Mouse (Mus musculus) CH12.LX (cell line): ENCODE measurements at regions not wholly inside any gene's neighbourhood (a gene's known extent, or its start where the extent isn't known, plus 50 kb on each side); places are given as distances from the start of the nearest gene placed in this dataset.

Source experiments
- DNase-seq: peaks from one replicate; pipeline ENCODE4 v3.0.0-alpha.2; 2013; ENCODE audit errors: extremely low read depth
- H3K27ac ChIP-seq: 2 replicates; pipeline ENCODE4 v1.5.1; 2012; ENCODE audit warnings: low read depth, mild to moderate bottlenecking, control low read depth, moderate library complexity; ENCODE audit not compliant: insufficient read depth
- H3K27me3 ChIP-seq: replicated peaks from 2 replicates; pipeline ENCODE3; 2012; ENCODE audit warnings: inconsistent platforms
- H3K36me3 ChIP-seq, 2 experiments: replicated peaks in 1 of 2; 2 replicates each; pipeline versions ENCODE3 to v1.6.1; 2012; ENCODE audit warnings: inconsistent platforms in 1 of 2, low read length in 1 of 2, mild to moderate bottlenecking in 1 of 2, mixed read lengths in 1 of 2, moderate library complexity in 1 of 2; ENCODE audit not compliant: control insufficient read depth in 1 of 2, insufficient read depth in 1 of 2
- H3K4me1 ChIP-seq, 2 experiments: 2 replicates each; pipeline ENCODE4 v1.6.1; 2012; ENCODE audit warnings: inconsistent platforms in 1 of 2, moderate library complexity in 1 of 2; ENCODE audit not compliant: insufficient read depth in 2 of 2, control insufficient read depth in 1 of 2
- H3K4me2 ChIP-seq: 2 replicates; pipeline ENCODE4 v1.6.1; 2012; ENCODE audit warnings: low read depth, mild to moderate bottlenecking, control low read depth; ENCODE audit not compliant: poor library complexity, insufficient read depth, severe bottlenecking
- H3K4me3 ChIP-seq, 3 experiments: fragments of 150-350 bp in 1 of 3; sonication (generic) in 1 of 3; replicated peaks in 1 of 3; 2 replicates each; pipeline versions ENCODE3 to v1.5.1; 2011 to 2012; ENCODE audit warnings: low read depth in 2 of 3, low read length in 2 of 3, mild to moderate bottlenecking in 2 of 3, moderate library complexity in 2 of 3, control low read depth in 1 of 3, improper control_type of control experiment in 1 of 3, inconsistent platforms in 1 of 3, mixed read lengths in 1 of 3; ENCODE audit not compliant: poor library complexity in 1 of 3
- H3K79me2 ChIP-seq: replicated peaks from 2 replicates; pipeline ENCODE4 v1.6.1; 2012; ENCODE audit warnings: mild to moderate bottlenecking, moderate library complexity; ENCODE audit not compliant: control insufficient read depth, poor library complexity, insufficient read depth, severe bottlenecking; ENCODE audit errors: extremely low read depth
- H3K9ac ChIP-seq: 2 replicates; pipeline ENCODE4 v1.6.1; 2012; ENCODE audit warnings: low read depth, mild to moderate bottlenecking, control low read depth, moderate library complexity; ENCODE audit not compliant: insufficient read depth
- H3K9me3 ChIP-seq: replicated peaks from 2 replicates; pipeline ENCODE3; 2012; ENCODE audit warnings: low read length, inconsistent platforms, mixed read lengths
- CTCF ChIP-seq, 2 experiments: IDR thresholded peaks in 1 of 2; conservative IDR thresholded peaks in 1 of 2; 2 replicates each; pipeline ENCODE4 v1.5.1; 2011 to 2012; ENCODE audit warnings: low read depth in 2 of 2, low read length in 2 of 2, improper control_type of control experiment in 1 of 2, inconsistent platforms in 1 of 2, mild to moderate bottlenecking in 1 of 2, moderate library complexity in 1 of 2
- E2F4 ChIP-seq: IDR thresholded peaks from 2 replicates; pipeline ENCODE4 v1.6.1; 2011; ENCODE audit warnings: low read depth, low read length, improper control_type of control experiment; ENCODE audit not compliant: insufficient replicate concordance
- ELF1 ChIP-seq: IDR thresholded peaks from 2 replicates; pipeline ENCODE4 v1.6.1; 2014; ENCODE audit warnings: low read depth, mild to moderate bottlenecking, inconsistent platforms, low read length, improper control_type of control experiment
- EP300 ChIP-seq: IDR thresholded peaks from 2 replicates; pipeline ENCODE4 v1.6.1; 2011; ENCODE audit warnings: low read length, improper control_type of control experiment
- ETS1 ChIP-seq: conservative IDR thresholded peaks from 2 replicates; pipeline ENCODE4 v1.6.1; 2012; ENCODE audit warnings: low read depth, mild to moderate bottlenecking, inconsistent platforms, low read length, improper control_type of control experiment, moderate library complexity
- GABPA ChIP-seq: IDR thresholded peaks from 2 replicates; pipeline ENCODE4 v1.6.1; 2012; ENCODE audit warnings: low read depth, low read length, improper control_type of control experiment, inconsistent platforms; ENCODE audit not compliant: insufficient replicate concordance
- HCFC1 ChIP-seq: IDR thresholded peaks from 2 replicates; pipeline ENCODE4 v1.6.1; 2012; ENCODE audit warnings: low read depth, mild to moderate bottlenecking, inconsistent platforms, low read length, improper control_type of control experiment
- JUN ChIP-seq: IDR thresholded peaks from 2 replicates; pipeline ENCODE4 v1.6.1; 2011; ENCODE audit warnings: low read depth, mild to moderate bottlenecking, low read length, improper control_type of control experiment, moderate library complexity; ENCODE audit not compliant: insufficient read depth
- JUND ChIP-seq: conservative IDR thresholded peaks from 2 replicates; pipeline ENCODE4 v1.6.1; 2011; ENCODE audit warnings: low read depth, low read length, improper control_type of control experiment
- MAX ChIP-seq: IDR thresholded peaks from 2 replicates; pipeline ENCODE4 v1.6.1; 2011; ENCODE audit warnings: low read length, improper control_type of control experiment
- MAZ ChIP-seq: IDR thresholded peaks from 2 replicates; pipeline ENCODE4 v1.6.1; 2012; ENCODE audit warnings: low read depth, mild to moderate bottlenecking, inconsistent platforms, low read length, improper control_type of control experiment, moderate library complexity
- MEF2A ChIP-seq: IDR thresholded peaks from 2 replicates; pipeline ENCODE4 v1.6.1; 2014; ENCODE audit warnings: low read depth, mild to moderate bottlenecking, inconsistent platforms, low read length, improper control_type of control experiment, borderline replicate concordance
- MXI1 ChIP-seq: IDR thresholded peaks from 2 replicates; pipeline ENCODE4 v1.6.1; 2011; ENCODE audit warnings: mild to moderate bottlenecking, low read depth, low read length, improper control_type of control experiment
- NELFE ChIP-seq: IDR thresholded peaks from 2 replicates; pipeline ENCODE4 v1.6.1; 2011; ENCODE audit warnings: low read depth, low read length, improper control_type of control experiment
- PAX5 ChIP-seq: IDR thresholded peaks from 2 replicates; pipeline ENCODE4 v1.6.1; 2012; ENCODE audit warnings: low read length, inconsistent platforms, mixed read lengths
- POLR2AphosphoS2 ChIP-seq: IDR thresholded peaks from 2 replicates; pipeline ENCODE4 v1.6.1; 2011; ENCODE audit warnings: low read depth, low read length, improper control_type of control experiment
- RCOR1 ChIP-seq: conservative IDR thresholded peaks from 2 replicates; pipeline ENCODE4 v1.6.1; 2012; ENCODE audit warnings: low read depth, mild to moderate bottlenecking, inconsistent platforms, low read length, improper control_type of control experiment
- SIN3A ChIP-seq: IDR thresholded peaks from 2 replicates; pipeline ENCODE4 v1.6.1; 2012; ENCODE audit warnings: low read length, improper control_type of control experiment, inconsistent platforms
- SMC3 ChIP-seq: IDR thresholded peaks from 2 replicates; pipeline ENCODE4 v1.6.1; 2011; ENCODE audit warnings: low read depth, low read length, improper control_type of control experiment
- TCF12 ChIP-seq: IDR thresholded peaks from 2 replicates; pipeline ENCODE4 v1.6.1; 2014; ENCODE audit warnings: low read depth, mild to moderate bottlenecking, inconsistent platforms, low read length, improper control_type of control experiment
- UBTF ChIP-seq: IDR thresholded peaks from 2 replicates; pipeline ENCODE4 v1.6.1; 2012; ENCODE audit warnings: low read depth, mild to moderate bottlenecking, inconsistent platforms, low read length, improper control_type of control experiment, moderate library complexity
- ZC3H11A ChIP-seq: IDR thresholded peaks from 2 replicates; pipeline ENCODE4 v1.6.1; 2012; ENCODE audit warnings: low read depth, mild to moderate bottlenecking, inconsistent platforms, low read length, improper control_type of control experiment
- ZKSCAN1 ChIP-seq: IDR thresholded peaks from 2 replicates; pipeline ENCODE4 v1.6.1; 2012; ENCODE audit warnings: low read depth, inconsistent platforms, low read length, improper control_type of control experiment, borderline replicate concordance
- ZNF384 ChIP-seq: IDR thresholded peaks from 2 replicates; pipeline ENCODE4 v1.6.1; 2012; ENCODE audit warnings: low read depth, low read length, improper control_type of control experiment, inconsistent platforms
- dilution Hi-C: fragments of 300-500 bp; cut with MboI; formaldehyde crosslinking; loops from 2 replicates; pipeline ENCODE4 v1.14.3; 2020; ENCODE audit warnings: low sequenced_read_pairs; ENCODE audit not compliant: extremely low pct_unique_long_range_greater_than_20kb, extremely low pct_ligation_motif_present
- in situ Hi-C: fragments of 300-500 bp; cut with MboI; formaldehyde crosslinking; loops from 3 replicates; pipeline ENCODE4 v1.14.3; 2019; ENCODE audit warnings: low sequenced_read_pairs, low pct_ligation_motif_present, low pct_unique_long_range_greater_than_20kb, mixed read lengths

GRCm38 (mm10) chr13:31171751-31172150, 197.7 kb downstream of the Gm5447 start:
- Histone ChIP-seq H3K9me3 (no peaks in the 10 kb centered on the region), H3K4me1 (peaks cover 0 to 4% of the 10 kb centered on the region in 2 experiments; a peak in 1 of 4 replicates), H3K4me3 (no peak overlapping the region), H3K4me2 (no peak overlapping the region), H3K79me2 (no peaks in the 10 kb centered on the region), H3K36me3 (no peaks in the 10 kb centered on the region), H3K9ac (no peak overlapping the region), H3K27ac (no peak overlapping the region), H3K27me3 (no peaks in the 10 kb centered on the region)
- dilution Hi-C loops: no loop called here
- in situ Hi-C loops: no loop called here
- TF ChIP-seq GABPA (no peak), MAZ (no peak), PAX5 (no peak), JUND (no peak)
- no peak for DNase-seq

- TF ChIP-seq ELF1 (no peak), RCOR1 (no peak), ZKSCAN1 (no peak), EP300 (no peak), NELFE (no peak), MAZ (no peak)
- dilution Hi-C loops (no loop called here), in situ Hi-C loops (no loop called here)
- Histone ChIP-seq H3K4me3 (no peak overlapping the region), H3K27ac (no peak overlapping the region), H3K36me3 (no peaks in the 10 kb centered on the region), H3K9ac (no peak overlapping the region), H3K4me2 (no peak overlapping the region), H3K9me3 (no peaks in the 10 kb centered on the region), H3K4me1 (no peaks in the 10 kb centered on the region), H3K79me2 (no peaks in the 10 kb centered on the region), H3K27me3 (no peaks in the 10 kb centered on the region)
- DNase-seq: no peak
Measured at GRCm38 (mm10) chr13:31172580-31172979, 198.6 kb downstream of the Gm5447 start.

GRCm38 (mm10) chr13:31177999-31178783, 204.2 kb downstream of the Gm5447 start:
- no peaks in the 10 kb centered on the region for H3K9me3 ChIP-seq
- no peak overlapping the region for H3K9ac ChIP-seq
- H3K4me3 ChIP-seq: no peak overlapping the region
- H3K4me2 ChIP-seq: no peak overlapping the region
- TF ChIP-seq HCFC1 (no peak), MXI1 (no peak), MEF2A (no peak), SMC3 (no peak), CTCF (conservative IDR thresholded peaks at IDR 0.05 in 1 of 2, IDR thresholded peaks at IDR 0.05 in 1 of 2; ENCODE audit: low read depth in 2 of 2, low read length in 2 of 2) (no peak), NELFE (no peak), ETS1 (no peak), E2F4 (no peak), ZC3H11A (no peak), ZNF384 (no peak), POLR2AphosphoS2 (no peak), MAX (no peak), JUND (no peak), UBTF (no peak), SIN3A (no peak), RCOR1 (no peak), TCF12 (no peak), JUN (no peak)
- dilution Hi-C loops (no loop called here), in situ Hi-C loops (loop anchor here (25.0 kb wide), 1 partner anchor 291 kb away; no protein-coding TSS in a partner anchor)
- H3K27ac ChIP-seq: no peak overlapping the region
- no peak for DNase-seq
- H3K79me2 ChIP-seq: no peaks in the 10 kb centered on the region
- H3K4me1 ChIP-seq: peaks cover 5 to 26% of the 10 kb centered on the region in 2 experiments; a peak in 3 of 4 replicates
- H3K27me3 ChIP-seq: no peaks in the 10 kb centered on the region
- H3K36me3 ChIP-seq: no peaks in the 10 kb centered on the region
